Comparison of ENCODE assay signal across 8 mouse cellular contexts in genomic region chr11:51615601-51616000, GRCm38 (mm10). TPM values are rescaled to one million over a fixed set of nuclear protein-coding genes. Genes with fewer than 3 reads are reported as not detected.
DNase-seq lines count a peak whose midpoint lies in the region; ATAC-seq lines count a peak whose summit lies in the region.

No protein-coding gene starts in this region.

- peak; percentile 34 for DNase-seq in left cerebral cortex, postnatal 4 days
- DNase-seq in left cerebral cortex, postnatal 14 days (ENCODE audit: low spot score in 2 of 2) = no peak
- DNase-seq in gastrocnemius, postnatal 36 days = peak; percentile 56 to 63
- peak; percentile 83 for DNase-seq in intestine, embryonic 14.5 days (ENCODE audit: low spot score)
- peak; percentile 63 for DNase-seq in neural tube, embryonic 11.5 days (ENCODE audit: low spot score)
- DNase-seq in thymus, postnatal 0 days (ENCODE audit: low spot score) = peak; percentile 79

- ATAC-seq in common myeloid progenitor, adult 5-6 weeks (replicated peaks; ENCODE audit: low read depth, poor library complexity, severe bottlenecking) = peak; percentile 67
- ATAC-seq in intestine, embryonic 14.5 days (replicated peaks; ENCODE audit: low FRiP score, low TSS enrichment, low read depth) = peak; percentile 55
- ATAC-seq in liver, embryonic 16.5 days (ENCODE audit: low read depth) = peak; percentile 83
- 0 out of 2 replicates have a peak, but pooled peaks have one; percentile 31 for ATAC-seq in neural tube, embryonic 11.5 days (ENCODE audit: insufficient read depth, low FRiP score, low TSS enrichment)

- H3K4me3 ChIP-seq in intestine, embryonic 14.5 days (ENCODE audit: low read depth, low read length) = peak overlapping the region; percentile 36
- peak overlapping the region; percentile 58 for H3K4me3 ChIP-seq in liver, embryonic 16.5 days (ENCODE audit: low read depth, low read length)
- peak overlapping the region; percentile 11; the same call in 1 of the 2 replicates for H3K4me3 ChIP-seq in neural tube, embryonic 11.5 days (ENCODE audit: low read depth, low read length)

- H3K4me2 ChIP-seq in intestine, embryonic 14.5 days (ENCODE audit: low read length) = peak overlapping the region; percentile 76
- peak overlapping the region; percentile 73 for H3K4me2 ChIP-seq in liver, embryonic 16.5 days (ENCODE audit: low read depth, low read length)
- peak overlapping the region; percentile 56 for H3K4me2 ChIP-seq in neural tube, embryonic 11.5 days (ENCODE audit: low read depth)

- H3K9ac ChIP-seq in intestine, embryonic 14.5 days (ENCODE audit: low read length) = peak overlapping the region; percentile 58
- peak overlapping the region; percentile 73 for H3K9ac ChIP-seq in liver, embryonic 16.5 days (ENCODE audit: low read depth, low read length)
- peak overlapping the region; percentile 54 for H3K9ac ChIP-seq in neural tube, embryonic 11.5 days (ENCODE audit: low read length)

- no peaks in the 10 kb centered on the region for H3K36me3 ChIP-seq in intestine, embryonic 14.5 days (ENCODE audit: control insufficient read depth, insufficient read depth, low read length)
- no peaks in the 10 kb centered on the region for H3K36me3 ChIP-seq in liver, embryonic 16.5 days (ENCODE audit: control insufficient read depth, insufficient read depth)
- H3K36me3 ChIP-seq in neural tube, embryonic 11.5 days (ENCODE audit: control insufficient read depth, insufficient read depth, low read length) = no peaks in the 10 kb centered on the region

- H3K9me3 ChIP-seq in intestine, embryonic 14.5 days (ENCODE audit: control insufficient read depth, low read length) = no peaks in the 10 kb centered on the region
- H3K9me3 ChIP-seq in liver, embryonic 16.5 days (replicated peaks; ENCODE audit: control insufficient read depth, low read length) = no peaks in the 10 kb centered on the region
- H3K9me3 ChIP-seq in neural tube, embryonic 11.5 days (ENCODE audit: control insufficient read depth, low read length) = no peaks in the 10 kb centered on the region

- 4% methylated on average over 14 of the region's 14 CpGs for WGBS in intestine, embryonic 14.5 days
- under 1% methylated on average over 14 of the region's 14 CpGs for WGBS in liver, embryonic 16.5 days (ENCODE audit: insufficient replicate concordance)
- WGBS in neural tube, embryonic 11.5 days = 3% methylated on average over 14 of the region's 14 CpGs

- H3K27me3 ChIP-seq in intestine, embryonic 14.5 days (replicated peaks; ENCODE audit: control insufficient read depth, insufficient read depth, low read length) = no peaks in the 10 kb centered on the region
- H3K27me3 ChIP-seq in liver, embryonic 16.5 days (ENCODE audit: control insufficient read depth, insufficient read depth, low read depth, low read length) = no peaks in the 10 kb centered on the region
- H3K27me3 ChIP-seq in neural tube, embryonic 11.5 days (ENCODE audit: control insufficient read depth, insufficient read depth, low read length) = no peaks in the 10 kb centered on the region

- peak overlapping the region; percentile 89 for H3K27ac ChIP-seq in intestine, embryonic 14.5 days (ENCODE audit: low read depth)
- H3K27ac ChIP-seq in liver, embryonic 16.5 days (ENCODE audit: low read length) = peak overlapping the region; percentile 84
- no peak overlapping the region for H3K27ac ChIP-seq in neural tube, embryonic 11.5 days (ENCODE audit: low read depth, low read length)

- peaks cover 15% of the 10 kb centered on the region; the same call in 1 of the 2 replicates for H3K4me1 ChIP-seq in intestine, embryonic 14.5 days (replicated peaks; ENCODE audit: control insufficient read depth, insufficient read depth, low read length)
- peaks cover 24% of the 10 kb centered on the region for H3K4me1 ChIP-seq in liver, embryonic 16.5 days (ENCODE audit: control insufficient read depth, low read depth, low read length)
- peaks cover 6% of the 10 kb centered on the region for H3K4me1 ChIP-seq in neural tube, embryonic 11.5 days (ENCODE audit: control insufficient read depth, insufficient read depth, low read length)

- intact Hi-C loops in left cerebral cortex, postnatal 4 days (cut with DNase I) = loop anchor here (5.0 kb wide), 1 partner anchor 67 kb away; no protein-coding TSS in a partner anchor
- intact Hi-C loops in left cerebral cortex, postnatal 14 days (cut with DNase I) = no loop called here
- intact Hi-C loops in gastrocnemius, postnatal 36 days (cut with DNase I) = no loop called here

RNA-seq across cellular contexts. Expression of gene Nhp2, which starts 3.9 kb away (rescaled TPM):
- total RNA-seq in left cerebral cortex, postnatal 4 days (2021) = 10 to 100 TPM; 60.2 to 60.4 TPM
- total RNA-seq in left cerebral cortex, postnatal 14 days (2021) = 10 to 100 TPM; 46.5 to 49.4 TPM
- total RNA-seq in common myeloid progenitor, adult 5-6 weeks (2017) = 115 and 170 TPM in 2 replicates
- 10 to 100 TPM; 21.0 to 24.7 TPM for total RNA-seq in gastrocnemius, postnatal 36 days (2021)
- 221 and 226 TPM in 2 replicates for polyA plus RNA-seq in intestine, embryonic 14.5 days (2014; fragmentation: Nextera tagmentation; extraction: Ambion mirVana)
- polyA plus RNA-seq in liver, embryonic 16.5 days (2015; fragmentation: Nextera tagmentation; extraction: Ambion mirVana) = 69.5 and 79.3 TPM in 2 replicates
- 155 and 168 TPM in 2 replicates for polyA plus RNA-seq in neural tube, embryonic 11.5 days (2014; fragmentation: Nextera tagmentation; extraction: Ambion mirVana)
- polyA plus RNA-seq in thymus, postnatal 0 days (2015; fragmentation: Nextera tagmentation; extraction: Ambion mirVana) = 196 and 207 TPM in 2 replicates

RNA-seq across cellular contexts. Expression of gene Hnrnpab, which starts 9.0 kb away (rescaled TPM):
- 100 to 1,000 TPM; 339 to 358 TPM for total RNA-seq in left cerebral cortex, postnatal 4 days (2021)
- 100 to 1,000 TPM; 131 to 144 TPM for total RNA-seq in left cerebral cortex, postnatal 14 days (2021)
- 1,082 and 1,177 TPM in 2 replicates for total RNA-seq in common myeloid progenitor, adult 5-6 weeks (2017)
- 100 to 1,000 TPM in 1 of 2 experiments, 10 to 100 TPM in 1; 93.4 to 103 TPM for total RNA-seq in gastrocnemius, postnatal 36 days (2021)
- 494 and 527 TPM in 2 replicates for polyA plus RNA-seq in intestine, embryonic 14.5 days (2014; fragmentation: Nextera tagmentation; extraction: Ambion mirVana)
- 130 and 132 TPM in 2 replicates for polyA plus RNA-seq in liver, embryonic 16.5 days (2015; fragmentation: Nextera tagmentation; extraction: Ambion mirVana)
- 764 and 777 TPM in 2 replicates for polyA plus RNA-seq in neural tube, embryonic 11.5 days (2014; fragmentation: Nextera tagmentation; extraction: Ambion mirVana)
- polyA plus RNA-seq in thymus, postnatal 0 days (2015; fragmentation: Nextera tagmentation; extraction: Ambion mirVana) = 505 and 542 TPM in 2 replicates

RNA-seq across cellular contexts. Expression of gene Rmnd5b, which starts 20.1 kb away (rescaled TPM):
- 10 to 100 TPM; 41.4 to 47.5 TPM for total RNA-seq in left cerebral cortex, postnatal 4 days (2021)
- total RNA-seq in left cerebral cortex, postnatal 14 days (2021) = 10 to 100 TPM; 52.3 to 54.6 TPM
- 15.5 and 15.8 TPM in 2 replicates for total RNA-seq in common myeloid progenitor, adult 5-6 weeks (2017)
- total RNA-seq in gastrocnemius, postnatal 36 days (2021) = 10 to 100 TPM in 1 of 2 experiments, 1 to 10 TPM in 1; 8.5 to 12.1 TPM
- 42.7 and 44.0 TPM in 2 replicates for polyA plus RNA-seq in intestine, embryonic 14.5 days (2014; fragmentation: Nextera tagmentation; extraction: Ambion mirVana)
- polyA plus RNA-seq in liver, embryonic 16.5 days (2015; fragmentation: Nextera tagmentation; extraction: Ambion mirVana) = 16.6 and 17.7 TPM in 2 replicates
- polyA plus RNA-seq in neural tube, embryonic 11.5 days (2014; fragmentation: Nextera tagmentation; extraction: Ambion mirVana) = 51.2 and 52.6 TPM in 2 replicates
- 62.4 and 66.1 TPM in 2 replicates for polyA plus RNA-seq in thymus, postnatal 0 days (2015; fragmentation: Nextera tagmentation; extraction: Ambion mirVana)

RNA-seq across cellular contexts. Expression of gene Phykpl, which starts 31.0 kb away (rescaled TPM):
- total RNA-seq in left cerebral cortex, postnatal 4 days (2021) = 1 to 10 TPM; 7.6 to 8.1 TPM
- total RNA-seq in left cerebral cortex, postnatal 14 days (2021) = 1 to 10 TPM; 5.8 to 6.4 TPM
- 16.1 and 21.2 TPM in 2 replicates for total RNA-seq in common myeloid progenitor, adult 5-6 weeks (2017)
- total RNA-seq in gastrocnemius, postnatal 36 days (2021) = 10 to 100 TPM; 13.1 to 15.7 TPM
- 21.5 and 22.8 TPM in 2 replicates for polyA plus RNA-seq in intestine, embryonic 14.5 days (2014; fragmentation: Nextera tagmentation; extraction: Ambion mirVana)
- 11.3 and 12.6 TPM in 2 replicates for polyA plus RNA-seq in liver, embryonic 16.5 days (2015; fragmentation: Nextera tagmentation; extraction: Ambion mirVana)
- 10.1 and 11.0 TPM in 2 replicates for polyA plus RNA-seq in neural tube, embryonic 11.5 days (2014; fragmentation: Nextera tagmentation; extraction: Ambion mirVana)
- 13.0 and 15.0 TPM in 2 replicates for polyA plus RNA-seq in thymus, postnatal 0 days (2015; fragmentation: Nextera tagmentation; extraction: Ambion mirVana)

RNA-seq across cellular contexts. Expression of gene N4bp3, which starts 35.0 kb away (rescaled TPM):
- total RNA-seq in left cerebral cortex, postnatal 4 days (2021) = 10 to 100 TPM; 15.1 to 16.0 TPM
- total RNA-seq in left cerebral cortex, postnatal 14 days (2021) = 10 to 100 TPM in 1 of 2 experiments, 1 to 10 TPM in 1; 9.1 to 11.0 TPM
- 4.3 and 4.6 TPM in 2 replicates for total RNA-seq in common myeloid progenitor, adult 5-6 weeks (2017)
- total RNA-seq in gastrocnemius, postnatal 36 days (2021) = 1 to 10 TPM; 3.3 to 6.0 TPM
- 15.3 and 17.3 TPM in 2 replicates for polyA plus RNA-seq in intestine, embryonic 14.5 days (2014; fragmentation: Nextera tagmentation; extraction: Ambion mirVana)
- 2.8 and 3.9 TPM in 2 replicates for polyA plus RNA-seq in liver, embryonic 16.5 days (2015; fragmentation: Nextera tagmentation; extraction: Ambion mirVana)
- 12.2 and 13.5 TPM in 2 replicates for polyA plus RNA-seq in neural tube, embryonic 11.5 days (2014; fragmentation: Nextera tagmentation; extraction: Ambion mirVana)
- 22.8 and 26.5 TPM in 2 replicates for polyA plus RNA-seq in thymus, postnatal 0 days (2015; fragmentation: Nextera tagmentation; extraction: Ambion mirVana)

Comparison
In these comparisons a context has a peak if more than half of its experiments do, and no peak if none do; other contexts are left out.
1. DNase-seq: peak in left cerebral cortex, postnatal 4 days (single experiment), gastrocnemius, postnatal 36 days (2 of 2), intestine, embryonic 14.5 days (single experiment), neural tube, embryonic 11.5 days (single experiment) and thymus, postnatal 0 days (single experiment); none in left cerebral cortex, postnatal 14 days (0 of 2).
2. ATAC-seq: peak in every context shown above with its lines; median percentile 83 in liver, embryonic 16.5 days; 67 in common myeloid progenitor, adult 5-6 weeks; 55 in intestine, embryonic 14.5 days; 31 in neural tube, embryonic 11.5 days.
3. Peak in every context shown above with its lines, with median percentiles within 50 percentile points of each other: H3K4me2 ChIP-seq, H3K4me3 ChIP-seq and H3K9ac ChIP-seq.